Mouse (Mus musculus) bone marrow, adult 2 months (tissue): ENCODE data around the gene Nav2.

Experiments used
- CTCF ChIP-seq: fragments of 200-500 bp; IDR thresholded peaks from 2 replicates; pipeline ENCODE4 v1.5.1; 2011; ENCODE audit warnings: low read length, control low read depth; ENCODE audit not compliant: control insufficient read depth, insufficient read depth
- POLR2A ChIP-seq: fragments of 200-500 bp; IDR thresholded peaks from 2 replicates; pipeline ENCODE4 v1.6.1; 2011; ENCODE audit warnings: low read depth, mild to moderate bottlenecking, control low read depth, low read length, borderline replicate concordance; ENCODE audit not compliant: control insufficient read depth

DNA sequence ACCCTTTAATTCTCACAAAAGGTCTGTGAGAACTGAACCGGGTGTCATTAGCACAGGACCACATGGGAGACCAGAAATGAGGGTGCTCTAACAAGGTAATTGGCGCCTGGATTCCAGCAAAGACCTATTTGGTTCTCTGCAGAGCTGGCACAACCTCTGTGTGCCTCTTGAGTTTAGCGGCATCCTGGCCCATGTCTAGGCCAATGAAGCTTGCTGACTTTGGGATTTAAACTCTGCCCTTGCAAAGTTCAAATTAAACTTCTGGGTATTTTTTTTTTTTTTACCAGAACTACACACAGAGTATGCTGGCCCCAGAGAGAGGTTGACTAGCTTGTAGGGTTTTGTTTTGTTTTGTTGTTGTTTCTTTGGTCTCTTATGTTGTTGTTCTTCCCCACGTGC lies 617.6 kb downstream of the Nav2 start:
- no peak for TF ChIP-seq CTCF
- TF ChIP-seq POLR2A = no peak
